Mouse (Mus musculus): ENCODE measurements around the gene Olfr517.

The Olfr517 gene

GRCm38 (mm10) chr7:108872279-108872678 lies at the start of gene Olfr517:
Gene Olfr517, minus strand, starts transcription at chr7:108872379.
- in situ Hi-C loops (cut with MboI, MseI), result no loop called here

GRCm38 (mm10) chr7:108903969-108904368 lies 31.8 kb upstream of the Olfr517 start:
- in situ Hi-C loops (cut with MboI, MseI), result no loop called here

DNA sequence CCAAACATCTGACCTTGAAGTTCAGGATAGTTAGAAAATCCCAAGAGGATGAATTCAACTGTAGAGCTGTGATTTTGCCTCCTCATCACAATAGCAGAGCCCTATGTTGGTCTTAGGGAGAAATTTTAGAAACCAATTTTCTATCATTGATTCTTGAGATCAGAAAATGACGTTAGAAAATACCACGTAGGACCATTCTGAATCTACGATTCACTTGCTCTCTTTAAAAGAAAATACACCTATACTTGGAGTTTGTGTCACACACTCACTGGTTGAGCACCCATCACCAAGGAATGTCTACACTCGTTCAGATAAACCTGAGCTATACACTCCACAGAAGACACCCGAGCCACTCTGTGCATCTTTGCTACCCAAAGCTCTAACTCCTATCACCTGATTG lies 22.1 kb upstream of the Olfr517 start, which contains the start of gene Olfr519:
TSS of gene Olfr519 (minus strand) at position 101 of the 400 bp plus-strand sequence.
- in situ Hi-C loops (cut with MboI, MseI), result no loop called here

DNA sequence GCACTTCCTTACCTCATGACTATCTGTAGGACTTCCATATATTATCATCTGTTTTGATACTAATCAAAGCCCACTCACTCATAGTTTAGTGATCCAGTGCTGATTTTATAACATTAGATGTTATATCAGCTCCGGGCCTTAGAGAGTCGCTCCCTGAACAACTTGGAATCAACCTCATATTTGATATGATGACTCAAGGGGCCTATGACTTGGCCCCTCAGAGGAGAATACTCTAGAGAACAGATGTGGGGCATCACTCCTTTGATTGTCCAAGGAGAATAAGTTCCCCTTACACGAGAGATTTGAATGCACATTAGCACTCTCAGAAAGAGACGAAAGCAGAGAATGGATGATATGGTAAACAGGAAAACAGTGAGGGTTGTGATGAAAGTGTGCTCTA lies 12.7 kb upstream of the Olfr517 start, which contains the start of gene Olfr518:
TSS of gene Olfr518 (minus strand) at position 101 of the 400 bp plus-strand sequence.
- in situ Hi-C loops (cut with MboI, MseI), result no loop called here

GRCm38 (mm10) chr7:108850429-108850828 lies 21.8 kb downstream of the Olfr517 start, which contains the start of gene Olfr516:
Gene Olfr516, minus strand, starts transcription at chr7:108850529.
- in situ Hi-C loops (cut with MboI, MseI), result no loop called here

DNA sequence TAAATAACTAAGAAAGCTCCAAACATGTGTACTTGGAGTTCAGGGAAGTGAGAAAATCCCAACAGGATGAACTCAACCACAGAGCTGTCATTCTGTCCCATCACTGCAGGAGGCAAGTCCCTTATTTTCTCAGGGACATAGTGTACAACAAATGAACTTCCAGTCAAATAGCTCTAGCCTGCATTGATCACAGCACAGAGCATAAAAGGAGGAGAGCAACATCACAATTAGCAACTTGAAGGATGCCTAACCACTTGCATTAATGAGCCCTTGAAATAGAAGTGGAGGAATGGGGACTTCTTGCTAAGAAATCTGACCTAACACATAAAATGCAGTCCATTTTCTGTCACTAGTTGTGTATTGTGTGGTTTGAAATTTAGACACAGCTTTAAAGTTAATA lies 46.3 kb downstream of the Olfr517 start, which contains the start of gene Olfr514:
TSS of gene Olfr514 (minus strand) at position 101 of the 400 bp plus-strand sequence.
- in situ Hi-C loops (cut with MboI, MseI), result no loop called here

Data from T-helper 2 cell (primary cell).